Mouse (Mus musculus): ENCODE measurements around the gene Zfp426. TPM values are rescaled to one million over a fixed set of nuclear protein-coding genes. Genes with fewer than 3 reads are reported as not detected.

The Zfp426 gene
- polyA plus RNA-seq, 1 experiment from 2014 or later, result 19.2 TPM

GRCm38 (mm10) chr9:20451493-20451892 is 41.1 kb downstream of the Zfp426 start:
- Histone ChIP-seq H3K4me2 (no peak overlapping the region), H3K4me1 (no peaks in the 10 kb centered on the region), H3K9ac (no peak overlapping the region), H3K27ac (no peak overlapping the region), H3K27me3 (replicated peaks) (no peaks in the 10 kb centered on the region), H3K4me3 (replicated peaks) (no peak overlapping the region), H3K9me3 (no peaks in the 10 kb centered on the region), H3K36me3 (peaks cover 13% of the 10 kb centered on the region)
- no peak for ATAC-seq (ENCODE audit: insufficient read depth, low FRiP score, low read depth)
- WGBS, result 86% methylated on average over 1 of the region's 1 CpGs

- Histone ChIP-seq H3K4me1 (no peaks in the 10 kb centered on the region), H3K36me3 (peaks cover 47% of the 10 kb centered on the region), H3K9me3 (no peaks in the 10 kb centered on the region), H3K4me3 (replicated peaks) (no peak overlapping the region), H3K27ac (no peak overlapping the region), H3K27me3 (replicated peaks) (no peaks in the 10 kb centered on the region), H3K4me2 (no peak overlapping the region), H3K9ac (no peak overlapping the region)
- 90% methylated on average over 4 of the region's 4 CpGs for whole genome bisulfite sequencing
- no peak for ATAC-seq (ENCODE audit: insufficient read depth, low FRiP score, low read depth)
Observed at GRCm38 (mm10) chr9:20443183-20443783, 49.3 kb downstream of the Zfp426 start.

DNA sequence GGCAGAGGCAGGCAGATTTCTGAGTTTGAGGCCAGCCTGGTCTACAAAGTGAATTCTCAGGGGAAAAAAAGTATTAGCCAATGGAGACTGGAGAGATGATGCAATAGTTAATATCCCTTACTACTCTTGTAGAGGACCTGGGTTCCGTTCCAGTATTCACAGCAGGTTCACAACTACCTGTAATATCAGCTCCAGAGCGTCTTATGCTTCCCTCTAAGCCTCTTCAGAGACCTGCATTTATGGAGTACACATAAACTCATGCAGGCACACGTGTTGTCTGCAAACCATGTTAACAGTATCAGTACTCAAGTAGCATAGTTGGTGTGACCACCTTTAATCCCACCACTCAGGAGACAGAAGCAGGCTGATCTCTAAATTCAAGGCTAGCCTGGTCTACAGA is 62.5 kb downstream of the Zfp426 start:
- ATAC-seq (ENCODE audit: insufficient read depth, low FRiP score, low read depth), result no peak
- Histone ChIP-seq H3K27ac (no peak overlapping the region), H3K9ac (no peak overlapping the region), H3K4me2 (no peak overlapping the region), H3K27me3 (replicated peaks) (no peaks in the 10 kb centered on the region), H3K9me3 (no peaks in the 10 kb centered on the region), H3K4me3 (replicated peaks) (no peak overlapping the region), H3K36me3 (0 out of 2 replicates have a peak, but pooled peaks cover 5% of the 10 kb centered on the region), H3K4me1 (no peaks in the 10 kb centered on the region)
- WGBS, result 80% methylated on average over 3 of the region's 3 CpGs

Other genes starting within 250 kb of the Zfp426 start
- not detected in 2 replicates for gene Olfr39, start 210.4 kb downstream of the Zfp426 start, polyA plus RNA-seq (2015; fragmentation: Nextera tagmentation; extraction: Ambion mirVana)
- gene Olfr873, start 194.2 kb downstream of the Zfp426 start, polyA plus RNA-seq (2015; fragmentation: Nextera tagmentation; extraction: Ambion mirVana), result not detected in 2 replicates
- 0.08 TPM in 1 of 2 replicates, not detected in the other for gene Olfr18, start 156.7 kb downstream of the Zfp426 start, polyA plus RNA-seq (2015; fragmentation: Nextera tagmentation; extraction: Ambion mirVana)
- 30.5 and 33.9 TPM in 2 replicates for gene Zfp560, start 107.6 kb downstream of the Zfp426 start, polyA plus RNA-seq (2015; fragmentation: Nextera tagmentation; extraction: Ambion mirVana)
- gene Zfp26, start 32.6 kb downstream of the Zfp426 start, polyA plus RNA-seq (2015; fragmentation: Nextera tagmentation; extraction: Ambion mirVana), result 16.9 and 18.0 TPM in 2 replicates
- gene Zfp266, start 28.7 kb upstream of the Zfp426 start, polyA plus RNA-seq (2015; fragmentation: Nextera tagmentation; extraction: Ambion mirVana), result 81.0 and 83.5 TPM in 2 replicates
- 16.5 and 17.8 TPM in 2 replicates for gene Zfp846, start 88.5 kb upstream of the Zfp426 start, polyA plus RNA-seq (2015; fragmentation: Nextera tagmentation; extraction: Ambion mirVana)
- gene Ubl5, start 150.1 kb upstream of the Zfp426 start, polyA plus RNA-seq (2015; fragmentation: Nextera tagmentation; extraction: Ambion mirVana), result 348 and 376 TPM in 2 replicates
- 15.3 and 18.5 TPM in 2 replicates for gene Fbxl12, start 152.0 kb upstream of the Zfp426 start, polyA plus RNA-seq (2015; fragmentation: Nextera tagmentation; extraction: Ambion mirVana)
- 44.2 and 45.5 TPM in 2 replicates for gene Pin1, start 159.3 kb upstream of the Zfp426 start, polyA plus RNA-seq (2015; fragmentation: Nextera tagmentation; extraction: Ambion mirVana)